Mouse (Mus musculus) midbrain, embryonic 15.5 days (tissue): ENCODE data around the gene Pou2f3. TPM values are rescaled to one million over a fixed set of nuclear protein-coding genes. Genes with fewer than 3 reads are reported as not detected.
A peak's percentile ranks its signal among the peaks of the same experiment; 100 is the strongest.
"Not testable (repeated sequence)": the region's sequence is repeated elsewhere in the genome, so short reads cannot be mapped to it uniquely, and the experiment has no call there.

Source experiments
- ATAC-seq: fragments of 200-750 bp; cut with Nextera tagmentation; replicated peaks from 2 replicates; pipeline ENCODE4 v1.8.0; 2017; ENCODE audit warnings: moderate TSS enrichment
- H3K27ac ChIP-seq: fragments of 300-500 bp; sonication (generic); 2 replicates; pipeline ENCODE4 v1.5.1; 2015; ENCODE audit warnings: mild to moderate bottlenecking, inconsistent platforms
- H3K27me3 ChIP-seq: fragments of 300-500 bp; sonication (generic); replicated peaks from 2 replicates; pipeline ENCODE4 v1.6.1; 2015; ENCODE audit warnings: inconsistent platforms
- H3K36me3 ChIP-seq: fragments of 300-500 bp; sonication (generic); replicated peaks from 2 replicates; pipeline ENCODE4 v1.6.1; 2015; ENCODE audit warnings: inconsistent platforms
- H3K4me1 ChIP-seq: fragments of 300-500 bp; sonication (generic); 2 replicates; pipeline ENCODE4 v1.6.1; 2015; ENCODE audit warnings: inconsistent platforms
- H3K4me2 ChIP-seq: fragments of 300-500 bp; sonication (generic); 2 replicates; pipeline ENCODE4 v1.6.1; 2015; ENCODE audit warnings: inconsistent platforms, mild to moderate bottlenecking, moderate library complexity
- H3K4me3 ChIP-seq: fragments of 300-500 bp; sonication (generic); 2 replicates; pipeline ENCODE4 v1.5.1; 2015; ENCODE audit warnings: mild to moderate bottlenecking, inconsistent platforms
- H3K9ac ChIP-seq: fragments of 300-500 bp; sonication (generic); 2 replicates; pipeline ENCODE4 v1.6.1; 2015; ENCODE audit warnings: mild to moderate bottlenecking, inconsistent platforms
- H3K9me3 ChIP-seq: fragments of 300-500 bp; sonication (generic); 2 replicates; pipeline ENCODE4 v1.6.1; 2016; ENCODE audit warnings: inconsistent platforms
- WGBS: fragments of 180-500 bp; shearing (Covaris S2); methylation state at CpG from one replicate; pipeline ENCODE4 v1.1.7; 2015; ENCODE audit warnings: mixed read lengths; 5-methylcytosine and 5-hydroxymethylcytosine counted together
- polyA plus RNA-seq: library from polyadenylated mRNA; unstranded; fragments of >200 nt; fragmentation: Nextera tagmentation; extraction: Ambion mirVana; gene quantifications from 2 replicates; pipeline ENCODE4 v1.2.1, GENCODE M21; 2015

Gene Pou2f3
- polyA plus RNA-seq, 1 experiment from 2014 or later = 0.14 TPM

GRCm38 (mm10) chr9:43149498-43149897 lies 60.7 kb downstream of the Pou2f3 start:
- ATAC-seq = no peak
- Histone ChIP-seq H3K4me1 (no peaks in the 10 kb centered on the region), H3K9ac (no peak overlapping the region), H3K27me3 (no peaks in the 10 kb centered on the region), H3K4me2 (no peak overlapping the region), H3K36me3 (no peaks in the 10 kb centered on the region), H3K27ac (no peak overlapping the region), H3K9me3 (no peaks in the 10 kb centered on the region), H3K4me3 (no peak overlapping the region)
- 86% methylated on average over 3 of the region's 3 CpGs for WGBS

- no peak for ATAC-seq
- H3K36me3 ChIP-seq = no peaks in the 10 kb centered on the region
- no peaks in the 10 kb centered on the region for H3K4me1 ChIP-seq
- H3K9me3 ChIP-seq = no peaks in the 10 kb centered on the region
- no peak overlapping the region for H3K9ac ChIP-seq
- no peak overlapping the region for H3K4me2 ChIP-seq
- 79% methylated on average over 4 of the region's 4 CpGs for WGBS
- H3K27ac ChIP-seq = no peak overlapping the region
- no peaks in the 10 kb centered on the region for H3K27me3 ChIP-seq
- H3K4me3 ChIP-seq = no peak overlapping the region
Observed at GRCm38 (mm10) chr9:43145196-43145595, 65.0 kb downstream of the Pou2f3 start.

- no peak for ATAC-seq
- Histone ChIP-seq H3K4me3 (no peak overlapping the region), H3K9me3 (no peaks in the 10 kb centered on the region), H3K4me2 (no peak overlapping the region), H3K27me3 (no peaks in the 10 kb centered on the region), H3K27ac (no peak overlapping the region), H3K36me3 (no peaks in the 10 kb centered on the region), H3K9ac (no peak overlapping the region), H3K4me1 (no peaks in the 10 kb centered on the region)
- 73% methylated on average over 12 of the region's 12 CpGs for WGBS
Observed at GRCm38 (mm10) chr9:43144206-43144810, 65.9 kb downstream of the Pou2f3 start.

- H3K9me3 ChIP-seq = no peaks in the 10 kb centered on the region
- H3K4me1 ChIP-seq = no peaks in the 10 kb centered on the region
- no peak overlapping the region for H3K4me2 ChIP-seq
- no peak overlapping the region for H3K27ac ChIP-seq
- H3K36me3 ChIP-seq = no peaks in the 10 kb centered on the region
- no peak overlapping the region for H3K9ac ChIP-seq
- H3K27me3 ChIP-seq = no peaks in the 10 kb centered on the region
- WGBS = 8% methylated on average over 4 of the region's 4 CpGs
- no peak overlapping the region for H3K4me3 ChIP-seq
- ATAC-seq = no peak
Observed at GRCm38 (mm10) chr9:43141839-43142238, 68.3 kb downstream of the Pou2f3 start.

- H3K4me2 ChIP-seq = no peak overlapping the region
- 72% methylated on average over 3 of the region's 3 CpGs for WGBS
- H3K27ac ChIP-seq = no peak overlapping the region
- no peaks in the 10 kb centered on the region for H3K9me3 ChIP-seq
- no peaks in the 10 kb centered on the region for H3K4me1 ChIP-seq
- H3K4me3 ChIP-seq = no peak overlapping the region
- no peak for ATAC-seq
- H3K36me3 ChIP-seq = no peaks in the 10 kb centered on the region
- H3K27me3 ChIP-seq = no peaks in the 10 kb centered on the region
- H3K9ac ChIP-seq = no peak overlapping the region
Observed at GRCm38 (mm10) chr9:43133525-43133924, 76.6 kb downstream of the Pou2f3 start.

GRCm38 (mm10) chr9:43132380-43132779 lies 77.8 kb downstream of the Pou2f3 start:
- Histone ChIP-seq H3K9me3 (no peaks in the 10 kb centered on the region), H3K27ac (no peak overlapping the region), H3K4me3 (no peak overlapping the region), H3K36me3 (no peaks in the 10 kb centered on the region), H3K27me3 (no peaks in the 10 kb centered on the region), H3K4me1 (no peaks in the 10 kb centered on the region), H3K4me2 (no peak overlapping the region), H3K9ac (no peak overlapping the region)
- ATAC-seq = no peak
- 49% methylated on average over 4 of the region's 4 CpGs for WGBS

GRCm38 (mm10) chr9:43131940-43132339 lies 78.2 kb downstream of the Pou2f3 start:
- H3K9me3 ChIP-seq = no peaks in the 10 kb centered on the region
- no peaks in the 10 kb centered on the region for H3K4me1 ChIP-seq
- ATAC-seq = no peak
- no peak overlapping the region for H3K4me3 ChIP-seq
- no peaks in the 10 kb centered on the region for H3K27me3 ChIP-seq
- H3K9ac ChIP-seq = no peak overlapping the region
- no peak overlapping the region for H3K4me2 ChIP-seq
- no peaks in the 10 kb centered on the region for H3K36me3 ChIP-seq
- no peak overlapping the region for H3K27ac ChIP-seq
- WGBS = 76% methylated on average over 5 of the region's 5 CpGs

- H3K4me1 ChIP-seq = no peaks in the 10 kb centered on the region
- no peak overlapping the region for H3K4me2 ChIP-seq
- no peaks in the 10 kb centered on the region for H3K36me3 ChIP-seq
- no peak overlapping the region for H3K9ac ChIP-seq
- H3K9me3 ChIP-seq = no peaks in the 10 kb centered on the region
- H3K27ac ChIP-seq = no peak overlapping the region
- no peak overlapping the region for H3K4me3 ChIP-seq
- ATAC-seq = no peak
- 95% methylated on average over 2 of the region's 2 CpGs for WGBS
- H3K27me3 ChIP-seq = no peaks in the 10 kb centered on the region
Observed at GRCm38 (mm10) chr9:43130684-43131083, 79.5 kb downstream of the Pou2f3 start.

GRCm38 (mm10) chr9:43127101-43127787 lies 82.9 kb downstream of the Pou2f3 start:
- H3K4me1 ChIP-seq = no peaks in the 10 kb centered on the region
- no peak overlapping the region for H3K4me3 ChIP-seq
- no peak overlapping the region for H3K27ac ChIP-seq
- H3K9me3 ChIP-seq = no peaks in the 10 kb centered on the region
- H3K36me3 ChIP-seq = no peaks in the 10 kb centered on the region
- WGBS = 69% methylated on average over 10 of the region's 10 CpGs
- no peak overlapping the region for H3K4me2 ChIP-seq
- no peak overlapping the region for H3K9ac ChIP-seq
- no peaks in the 10 kb centered on the region for H3K27me3 ChIP-seq
- ATAC-seq = no peak

GRCm38 (mm10) chr9:43122379-43122778 lies 87.8 kb downstream of the Pou2f3 start:
- no peak overlapping the region for H3K4me3 ChIP-seq
- 74% methylated on average over 1 of the region's 1 CpGs for WGBS
- H3K9ac ChIP-seq = no peak overlapping the region
- H3K9me3 ChIP-seq = no peaks in the 10 kb centered on the region
- H3K27me3 ChIP-seq = no peaks in the 10 kb centered on the region
- no peak overlapping the region for H3K4me2 ChIP-seq
- ATAC-seq = no peak
- H3K36me3 ChIP-seq = no peaks in the 10 kb centered on the region
- no peaks in the 10 kb centered on the region for H3K4me1 ChIP-seq
- no peak overlapping the region for H3K27ac ChIP-seq

- not testable (repeated sequence) for ATAC-seq, H3K36me3 ChIP-seq, H3K27me3 ChIP-seq, H3K9ac ChIP-seq, H3K4me1 ChIP-seq, H3K4me3 ChIP-seq, H3K27ac ChIP-seq, H3K4me2 ChIP-seq, H3K9me3 ChIP-seq
- WGBS = 90% methylated on average over 2 of the region's 2 CpGs
Observed at GRCm38 (mm10) chr9:43121948-43122347, 88.2 kb downstream of the Pou2f3 start.

GRCm38 (mm10) chr9:43116997-43117336 lies 93.2 kb downstream of the Pou2f3 start:
- H3K4me2 ChIP-seq = peak overlapping the region; percentile 66
- peak overlapping the region; percentile 62 for H3K4me3 ChIP-seq

More at GRCm38 (mm10) chr9:43116997-43117336, 93.2 kb downstream of the Pou2f3 start:
- no peaks in the 10 kb centered on the region for H3K9me3 ChIP-seq
- peaks cover 18% of the 10 kb centered on the region for H3K4me1 ChIP-seq
- H3K9ac ChIP-seq = peak overlapping the region; percentile 75; the same call in 1 of the 2 replicates
- H3K27ac ChIP-seq = peak overlapping the region; percentile 65; the same call in 1 of the 2 replicates
- peak; percentile 43 for ATAC-seq
- no peaks in the 10 kb centered on the region; the same call in 1 of the 2 replicates for H3K36me3 ChIP-seq
- WGBS = 88% methylated on average over 6 of the region's 6 CpGs
- H3K27me3 ChIP-seq = no peaks in the 10 kb centered on the region
